Mouse (Mus musculus): Measurements from ENCODE around the gene Txlng.

- TF ChIP-seq CTCF (IDR thresholded peaks at IDR 0.05; ENCODE audit: low read depth, low read length), result no peak
- TF ChIP-seq POLR2A (IDR thresholded peaks at IDR 0.05; ENCODE audit: borderline replicate concordance, low read depth, low read length), result no peak
Observed at GRCm38 (mm10) chrX:162829203-162829708, at the start of gene Txlng.
